Mouse (Mus musculus) testis, adult 2 months (tissue): ENCODE measurements around the gene Akt3. TPM values are rescaled to one million over a fixed set of nuclear protein-coding genes. Genes with fewer than 3 reads are reported as not detected.

ENCODE experiments used
- H3K27ac ChIP-seq: fragments of 200-500 bp; 2 replicates; pipeline ENCODE4 v1.5.1; 2012; ENCODE audit warnings: low read depth, low read length; ENCODE audit not compliant: control insufficient read depth, insufficient read depth
- H3K27me3 ChIP-seq: fragments of 200-500 bp; 2 replicates; pipeline ENCODE4 v1.6.1; 2012; ENCODE audit warnings: mild to moderate bottlenecking, low read length, moderate library complexity; ENCODE audit not compliant: control insufficient read depth, insufficient read depth
- H3K36me3 ChIP-seq: fragments of 200-500 bp; 2 replicates; pipeline ENCODE4 v1.6.1; 2012; ENCODE audit warnings: mild to moderate bottlenecking, low read length; ENCODE audit not compliant: control insufficient read depth, insufficient read depth
- H3K4me1 ChIP-seq: fragments of 200-500 bp; 2 replicates; pipeline ENCODE4 v1.6.1; 2012; ENCODE audit warnings: low read length; ENCODE audit not compliant: control insufficient read depth, insufficient read depth
- H3K4me3 ChIP-seq: fragments of 200-500 bp; 2 replicates; pipeline ENCODE4 v1.5.1; 2012; ENCODE audit warnings: low read depth, mild to moderate bottlenecking, low read length, moderate library complexity, mixed read lengths; ENCODE audit not compliant: control insufficient read depth
- CTCF ChIP-seq: fragments of 200-500 bp; IDR thresholded peaks from 2 replicates; pipeline ENCODE4 v1.5.1; 2012; ENCODE audit warnings: low read depth, mild to moderate bottlenecking, inconsistent platforms, low read length, moderate library complexity; ENCODE audit not compliant: control insufficient read depth, insufficient read depth, insufficient replicate concordance
- POLR2A ChIP-seq: fragments of 200-500 bp; IDR thresholded peaks from 2 replicates; pipeline ENCODE4 v1.6.1; 2012; ENCODE audit warnings: low read depth, mild to moderate bottlenecking, inconsistent platforms, low read length, moderate library complexity; ENCODE audit not compliant: control insufficient read depth
- polyA plus RNA-seq: library from polyadenylated mRNA; depleted of rRNA; stranded (reverse); fragments of >200 nt; gene quantifications from 2 replicates; pipeline ENCODE4 v1.2.3, GENCODE M21; 2012

The Akt3 gene
- polyA plus RNA-seq, 1 experiment, result 6.2 TPM

DNA sequence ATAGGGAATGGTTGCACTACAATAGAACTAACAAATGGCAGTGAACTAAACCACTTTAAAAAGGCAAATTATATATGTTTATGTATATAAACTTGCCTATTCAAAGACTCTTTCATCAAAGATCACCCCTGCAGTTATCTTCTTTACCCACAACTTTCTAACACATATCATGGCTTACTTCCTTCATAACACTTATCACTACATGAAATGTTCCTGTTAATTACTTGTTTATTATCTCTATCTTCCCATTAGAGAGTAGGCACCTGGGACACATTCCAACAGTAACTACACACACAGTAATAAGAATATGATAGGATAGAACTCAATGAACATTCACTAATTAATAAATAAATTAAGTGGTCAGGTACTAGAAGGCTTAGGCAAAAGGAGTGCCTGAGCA, 21.8 kb downstream of the Akt3 start:
- Histone ChIP-seq H3K4me1 (no peaks in the 10 kb centered on the region), H3K4me3 (no peak overlapping the region), H3K36me3 (peaks cover 2% of the 10 kb centered on the region; the same call in 1 of the 2 replicates), H3K27ac (no peak overlapping the region), H3K27me3 (no peaks in the 10 kb centered on the region)
- TF ChIP-seq POLR2A (no peak), CTCF (no peak)

- Histone ChIP-seq H3K36me3 (peaks cover 2% of the 10 kb centered on the region; the same call in 1 of the 2 replicates), H3K4me1 (no peaks in the 10 kb centered on the region), H3K27ac (no peak overlapping the region), H3K27me3 (no peaks in the 10 kb centered on the region), H3K4me3 (no peak overlapping the region)
- TF ChIP-seq CTCF (no peak), POLR2A (no peak)
These were observed 23.5 kb downstream of the Akt3 start for GRCm38 (mm10) chr1:177234462-177234861.

GRCm38 (mm10) chr1:177231122-177231521, 26.9 kb downstream of the Akt3 start:
- TF ChIP-seq POLR2A (no peak), CTCF (no peak)
- Histone ChIP-seq H3K36me3 (peaks cover 2% of the 10 kb centered on the region; the same call in 1 of the 2 replicates), H3K4me1 (no peaks in the 10 kb centered on the region), H3K27me3 (no peaks in the 10 kb centered on the region), H3K4me3 (no peak overlapping the region), H3K27ac (no peak overlapping the region)

DNA sequence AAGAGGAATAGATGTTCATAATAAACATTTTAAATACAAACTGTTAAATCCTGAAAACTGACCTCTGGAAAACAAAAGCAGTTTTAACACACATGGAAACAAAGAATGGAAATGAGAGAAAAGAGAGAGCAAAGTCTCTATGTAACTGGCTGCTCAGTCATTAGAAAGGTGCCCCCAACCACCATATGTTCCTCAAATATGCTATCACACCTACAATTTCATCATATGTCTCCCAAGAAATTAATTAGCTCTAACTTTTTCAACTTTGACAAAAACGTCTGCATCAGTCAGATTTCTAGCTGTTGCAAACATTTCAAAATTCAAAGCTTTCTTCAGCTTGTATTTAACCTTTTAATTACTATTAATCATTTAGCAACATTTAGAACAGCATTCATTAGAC, 59.0 kb downstream of the Akt3 start:
- H3K4me3 ChIP-seq, result no peak overlapping the region
- H3K27ac ChIP-seq, result no peak overlapping the region
- no peaks in the 10 kb centered on the region for H3K4me1 ChIP-seq
- no peaks in the 10 kb centered on the region for H3K36me3 ChIP-seq
- TF ChIP-seq POLR2A, result no peak
- no peak for TF ChIP-seq CTCF
- H3K27me3 ChIP-seq, result no peaks in the 10 kb centered on the region

GRCm38 (mm10) chr1:177195224-177195623, 62.8 kb downstream of the Akt3 start:
- H3K27me3 ChIP-seq, result no peaks in the 10 kb centered on the region
- no peak overlapping the region for H3K27ac ChIP-seq
- no peaks in the 10 kb centered on the region for H3K4me1 ChIP-seq
- TF ChIP-seq CTCF (no peak), POLR2A (no peak)
- no peak overlapping the region for H3K4me3 ChIP-seq
- H3K36me3 ChIP-seq, result no peaks in the 10 kb centered on the region; the same call in 1 of the 2 replicates

DNA sequence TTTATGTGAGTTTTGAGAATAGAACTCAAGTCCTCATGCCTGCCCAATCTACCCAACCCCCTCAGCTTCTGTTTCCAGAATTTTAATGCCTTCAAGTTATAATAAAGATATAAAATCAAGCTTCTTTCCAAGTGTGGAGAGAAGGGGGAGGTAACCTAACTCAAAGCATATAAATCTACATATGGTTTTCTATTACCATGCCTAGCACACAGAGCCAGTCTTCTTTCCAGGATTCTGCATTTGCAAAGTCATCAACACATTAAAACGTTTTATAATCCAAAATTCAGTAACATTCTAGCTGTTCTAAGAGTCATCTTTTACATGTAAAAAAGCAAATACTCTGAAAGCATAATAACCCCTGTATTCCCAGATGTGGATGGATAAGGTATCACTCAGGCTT, 63.7 kb downstream of the Akt3 start:
- H3K27ac ChIP-seq, result no peak overlapping the region
- H3K36me3 ChIP-seq, result no peaks in the 10 kb centered on the region; the same call in 1 of the 2 replicates
- H3K27me3 ChIP-seq, result no peaks in the 10 kb centered on the region
- no peaks in the 10 kb centered on the region for H3K4me1 ChIP-seq
- no peak for TF ChIP-seq CTCF
- H3K4me3 ChIP-seq, result no peak overlapping the region

- H3K27ac ChIP-seq, result no peak overlapping the region
- no peak overlapping the region; the same call in 1 of the 2 replicates for H3K4me3 ChIP-seq
- no peaks in the 10 kb centered on the region for H3K4me1 ChIP-seq
- no peak for TF ChIP-seq POLR2A
- TF ChIP-seq CTCF, result no peak
- H3K36me3 ChIP-seq, result no peaks in the 10 kb centered on the region; the same call in 1 of the 2 replicates
- no peaks in the 10 kb centered on the region for H3K27me3 ChIP-seq
These were observed 66.4 kb downstream of the Akt3 start for GRCm38 (mm10) chr1:177191623-177192022.

DNA sequence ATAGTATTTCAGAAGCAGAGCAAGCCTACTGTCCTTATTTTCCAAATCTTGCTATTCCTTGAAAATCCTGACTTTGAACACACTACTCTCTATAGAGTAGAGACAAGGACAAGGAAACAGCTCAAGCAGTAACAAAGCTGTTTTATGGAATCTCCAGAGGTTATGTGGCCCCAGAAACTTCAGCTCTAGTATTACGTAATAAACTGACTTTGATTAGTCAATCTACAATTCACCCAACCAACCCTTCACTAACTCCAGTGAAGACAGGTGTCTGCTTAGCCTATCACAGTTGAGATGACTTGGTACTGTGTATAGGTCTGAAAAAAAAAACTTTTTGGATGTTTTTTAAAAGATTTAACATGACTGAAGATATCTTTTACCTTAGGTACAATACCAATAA, 67.6 kb downstream of the Akt3 start:
- Histone ChIP-seq H3K4me3 (no peak overlapping the region), H3K27me3 (no peaks in the 10 kb centered on the region), H3K36me3 (no peaks in the 10 kb centered on the region; the same call in 1 of the 2 replicates), H3K4me1 (no peaks in the 10 kb centered on the region), H3K27ac (no peak overlapping the region)
- TF ChIP-seq POLR2A, result no peak
- no peak for TF ChIP-seq CTCF
